Mouse (Mus musculus): ENCODE measurements at regions not wholly inside any gene's neighbourhood (a gene's known extent, or its start where the extent isn't known, plus 50 kb on each side); places are given as distances from the start of the nearest gene placed in this dataset.
A peak's percentile ranks its signal among the peaks of the same experiment; 100 is the strongest.

DNA sequence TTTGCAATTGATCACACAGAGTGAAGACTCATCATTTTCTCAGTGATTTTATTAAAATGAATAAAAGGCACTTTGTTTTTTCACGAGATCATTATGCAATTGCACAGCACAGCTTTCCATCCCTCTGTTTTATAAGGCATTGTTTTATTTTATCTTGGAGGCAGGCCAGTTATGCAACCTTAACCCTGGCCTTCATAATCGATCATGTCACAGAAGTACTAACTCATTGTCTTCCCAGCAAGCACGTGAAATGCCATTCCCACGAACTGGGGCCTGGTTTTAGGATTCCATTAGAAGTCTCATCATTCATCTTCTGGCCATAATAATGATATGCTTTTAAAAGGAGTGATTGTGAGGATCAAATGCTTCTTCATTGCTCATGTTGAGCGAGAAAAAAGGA lies 355.5 kb upstream of the Gria3 start:
- peak; percentile 29 to 88 for DNase-seq (ENCODE audit: inconsistent age in 2 of 2, low spot score in 1 of 2)

GRCm38 (mm10) chrX:41052861-41053260 lies 347.8 kb upstream of the Gria3 start:
- DNase-seq (ENCODE audit: inconsistent age in 2 of 2, low spot score in 1 of 2) = no peak

DNA sequence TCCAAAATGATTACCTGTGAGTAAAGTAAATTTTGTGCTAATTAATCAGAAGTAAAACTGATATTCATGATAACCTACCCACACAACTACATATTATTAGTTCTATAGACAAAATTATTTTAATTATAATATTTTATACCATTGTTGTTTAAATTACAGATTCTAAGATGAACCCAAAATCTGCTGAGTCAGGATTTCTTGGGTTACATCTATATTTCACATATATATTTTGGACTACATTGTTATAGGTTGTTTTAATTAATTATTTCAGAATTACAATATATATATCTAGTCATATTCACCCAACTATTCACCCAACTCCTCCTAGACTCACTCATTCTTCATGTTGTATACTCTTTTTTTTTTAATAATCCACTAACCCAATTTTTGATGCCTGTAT lies 346.0 kb upstream of the Gria3 start:
- no peak for DNase-seq (ENCODE audit: inconsistent age in 2 of 2, low spot score in 1 of 2)

All from adrenal gland, adult (tissue).